Mouse (Mus musculus) embryonic facial prominence, embryonic 10.5 days (tissue): ENCODE measurements around the gene Ndufc1. TPM values are rescaled to one million over a fixed set of nuclear protein-coding genes. Genes with fewer than 3 reads are reported as not detected.

Experiments used
- DNase-seq: peaks from one replicate; pipeline ENCODE4 v3.0.0-alpha.2; 2017; ENCODE audit warnings: low spot score
- H3K27ac ChIP-seq: fragments of 300-500 bp; sonication (generic); replicated peaks from 2 replicates; pipeline ENCODE4 v1.5.1; 2016; ENCODE audit warnings: mild to moderate bottlenecking
- H3K27me3 ChIP-seq: fragments of 300-500 bp; sonication (generic); replicated peaks from 2 replicates; pipeline ENCODE4 v1.6.1; 2016; ENCODE audit warnings: low read depth, mild to moderate bottlenecking; ENCODE audit not compliant: poor library complexity, severe bottlenecking
- H3K36me3 ChIP-seq: fragments of 300-500 bp; sonication (generic); replicated peaks from 2 replicates; pipeline ENCODE4 v1.6.1; 2016; ENCODE audit warnings: mild to moderate bottlenecking, moderate library complexity
- H3K4me1 ChIP-seq: fragments of 300-500 bp; sonication (generic); 2 replicates; pipeline ENCODE4 v1.6.1; 2016
- H3K4me3 ChIP-seq: fragments of 300-500 bp; sonication (generic); 2 replicates; pipeline ENCODE4 v1.5.1; 2016; ENCODE audit warnings: mild to moderate bottlenecking, moderate library complexity
- H3K9me3 ChIP-seq: fragments of 300-500 bp; sonication (generic); 2 replicates; pipeline ENCODE4 v1.6.1; 2016; ENCODE audit warnings: mild to moderate bottlenecking
- WGBS: fragments of 180-500 bp; shearing (Covaris S2); methylation state at CpG from one replicate; pipeline ENCODE4 v1.1.7; 2016; 5-methylcytosine and 5-hydroxymethylcytosine counted together
- polyA plus RNA-seq: library from polyadenylated mRNA; unstranded; fragments of >200 nt; fragmentation: Nextera tagmentation; extraction: Ambion mirVana; gene quantifications from 2 replicates; pipeline ENCODE4 v1.2.1, GENCODE M21; 2016

Gene Ndufc1
- polyA plus RNA-seq, 1 experiment from 2014 or later = 663 TPM

- WGBS = 86% methylated on average over 19 of the region's 19 CpGs
- no peak overlapping the region for H3K27ac ChIP-seq
- H3K36me3 ChIP-seq = no peaks in the 10 kb centered on the region
- peaks cover 7% of the 10 kb centered on the region; the same call in 1 of the 2 replicates for H3K4me1 ChIP-seq
- H3K4me3 ChIP-seq = no peak overlapping the region
- no peaks in the 10 kb centered on the region for H3K9me3 ChIP-seq
- peak; percentile 36 for DNase-seq
- H3K27me3 ChIP-seq = no peaks in the 10 kb centered on the region
These were observed 33.2 kb downstream of the Ndufc1 start for GRCm38 (mm10) chr3:51375307-51376265.

- DNase-seq = no peak
- H3K4me3 ChIP-seq = no peak overlapping the region
- peaks cover 6% of the 10 kb centered on the region; the same call in 1 of the 2 replicates for H3K4me1 ChIP-seq
- no peak overlapping the region for H3K27ac ChIP-seq
- no peaks in the 10 kb centered on the region for H3K27me3 ChIP-seq
- H3K9me3 ChIP-seq = no peaks in the 10 kb centered on the region
- H3K36me3 ChIP-seq = no peaks in the 10 kb centered on the region
- WGBS = 76% methylated on average over 5 of the region's 5 CpGs
These were observed 35.2 kb downstream of the Ndufc1 start for GRCm38 (mm10) chr3:51373544-51373943.

DNA sequence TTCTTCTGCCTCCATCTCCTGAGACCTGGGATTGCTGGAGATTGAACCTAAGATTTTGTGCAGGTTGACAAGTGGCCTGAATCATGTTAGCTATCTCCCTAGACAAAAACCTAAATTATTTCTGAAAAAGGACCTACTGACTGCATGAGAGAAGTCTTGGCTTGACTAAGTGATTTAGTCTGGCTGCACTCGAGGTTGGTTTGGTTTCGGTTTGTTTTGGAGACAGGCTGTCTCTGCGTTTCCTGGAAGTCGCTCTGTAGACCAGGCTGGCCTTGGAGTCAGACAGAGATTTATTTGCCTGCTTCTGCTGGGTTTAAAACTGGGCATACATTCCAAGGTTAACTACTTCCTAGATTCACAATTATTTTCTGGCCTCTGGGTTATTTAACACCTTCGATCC lies 35.9 kb downstream of the Ndufc1 start:
- Histone ChIP-seq H3K27ac (no peak overlapping the region), H3K9me3 (no peaks in the 10 kb centered on the region), H3K27me3 (no peaks in the 10 kb centered on the region), H3K4me3 (no peak overlapping the region), H3K36me3 (no peaks in the 10 kb centered on the region), H3K4me1 (no peaks in the 10 kb centered on the region)
- 81% methylated on average over 5 of the region's 5 CpGs for WGBS
- DNase-seq = no peak

DNA sequence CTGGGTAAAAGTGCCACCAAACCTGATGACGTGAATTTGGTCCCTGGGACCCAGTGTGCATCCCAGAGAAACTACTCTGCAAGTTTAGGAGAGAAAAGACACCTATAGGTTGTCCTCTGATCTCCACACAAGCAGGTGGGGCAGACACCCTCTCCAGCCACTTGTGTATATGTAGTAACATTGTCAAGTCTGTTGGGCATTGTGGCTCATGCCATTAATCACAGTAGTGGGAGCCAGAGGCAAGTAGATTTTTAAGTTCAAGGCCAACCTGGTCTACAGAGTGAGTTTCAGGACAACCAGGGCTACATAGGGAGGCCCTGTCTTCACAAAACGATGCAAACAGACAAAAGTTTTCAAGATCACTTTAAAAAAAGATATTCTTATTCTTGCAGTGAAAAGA lies 37.0 kb downstream of the Ndufc1 start:
- no peak overlapping the region for H3K27ac ChIP-seq
- no peaks in the 10 kb centered on the region for H3K27me3 ChIP-seq
- no peak overlapping the region for H3K4me3 ChIP-seq
- no peaks in the 10 kb centered on the region for H3K4me1 ChIP-seq
- 68% methylated on average over 2 of the region's 2 CpGs for WGBS
- H3K9me3 ChIP-seq = no peaks in the 10 kb centered on the region
- DNase-seq = no peak
- no peaks in the 10 kb centered on the region for H3K36me3 ChIP-seq

DNA sequence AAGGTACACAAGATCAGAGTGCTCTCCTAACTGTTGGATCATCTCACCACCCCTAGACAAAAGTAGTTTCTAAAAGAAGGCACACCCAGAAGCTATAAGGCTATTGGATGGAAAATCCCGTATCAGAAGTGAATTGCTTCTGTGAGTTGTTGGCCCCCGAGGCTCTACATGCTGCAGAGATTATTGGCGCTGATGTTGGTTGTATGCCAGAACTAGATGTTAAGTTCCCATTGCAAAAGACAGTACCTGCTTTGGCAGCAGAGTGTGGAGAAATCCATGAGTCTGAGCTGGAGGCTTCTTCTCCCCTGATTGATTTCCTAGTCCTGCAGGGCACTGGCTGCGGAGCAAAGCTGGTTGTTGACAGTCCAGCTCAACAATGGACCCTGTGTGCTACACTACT lies 40.8 kb downstream of the Ndufc1 start:
- H3K9me3 ChIP-seq = no peaks in the 10 kb centered on the region
- H3K27ac ChIP-seq = no peak overlapping the region
- 85% methylated on average over 4 of the region's 4 CpGs for WGBS
- H3K4me1 ChIP-seq = peaks cover 14% of the 10 kb centered on the region
- peaks cover 23% of the 10 kb centered on the region for H3K27me3 ChIP-seq
- H3K4me3 ChIP-seq = no peak overlapping the region
- H3K36me3 ChIP-seq = no peaks in the 10 kb centered on the region
- no peak for DNase-seq

DNA sequence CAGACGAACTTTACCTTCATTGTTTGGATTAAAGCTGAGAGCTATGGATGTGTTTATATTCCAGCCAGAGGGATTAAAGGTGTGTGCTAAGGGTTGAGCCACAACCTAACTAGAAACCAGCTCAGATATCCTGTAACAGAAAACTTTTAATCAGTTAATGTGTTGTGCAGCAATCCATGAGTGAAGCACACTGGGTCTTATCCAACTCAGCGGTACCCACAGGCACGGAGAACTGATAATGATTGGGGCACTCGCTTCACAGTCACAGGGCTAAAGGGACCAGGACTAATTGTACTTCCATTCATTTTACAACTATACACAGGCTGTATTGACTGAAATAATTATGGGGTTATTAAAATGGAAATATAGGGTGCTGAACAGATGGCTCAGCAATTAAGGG lies 41.9 kb downstream of the Ndufc1 start:
- Histone ChIP-seq H3K4me3 (no peak overlapping the region), H3K4me1 (peaks cover 14% of the 10 kb centered on the region), H3K27me3 (peaks cover 26% of the 10 kb centered on the region), H3K9me3 (no peaks in the 10 kb centered on the region), H3K27ac (no peak overlapping the region), H3K36me3 (no peaks in the 10 kb centered on the region)
- DNase-seq = no peak
- WGBS = 74% methylated on average over 4 of the region's 4 CpGs

DNA sequence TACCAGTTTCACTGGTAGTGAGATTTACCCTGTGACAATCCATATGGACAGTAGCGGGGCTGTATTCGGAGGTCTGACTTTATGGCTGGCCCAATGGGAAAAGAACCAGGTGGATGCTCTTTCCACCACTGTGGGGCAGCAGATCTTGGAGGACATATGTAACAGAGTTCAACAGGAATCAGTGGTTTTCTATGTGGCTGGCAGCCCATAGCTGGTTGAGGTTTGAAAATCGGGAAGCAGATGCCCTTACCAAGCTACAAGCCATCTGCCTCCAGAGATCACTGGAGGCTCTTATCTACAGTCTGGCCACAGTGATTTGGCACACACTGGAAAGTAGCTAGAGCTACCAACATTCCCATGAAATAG lies 43.3 kb downstream of the Ndufc1 start:
- DNase-seq = no peak
- peak overlapping the region; percentile 63 for H3K4me3 ChIP-seq
- 19% methylated on average over 3 of the region's 3 CpGs for WGBS
- peak overlapping the region; percentile 67; the same call in 1 of the 2 replicates for H3K27ac ChIP-seq
- H3K4me1 ChIP-seq = peaks cover 23% of the 10 kb centered on the region
- H3K27me3 ChIP-seq = peaks cover 30% of the 10 kb centered on the region
- no peaks in the 10 kb centered on the region for H3K9me3 ChIP-seq
- H3K36me3 ChIP-seq = no peaks in the 10 kb centered on the region

GRCm38 (mm10) chr3:51364703-51365516 lies 43.9 kb downstream of the Ndufc1 start:
- peak overlapping the region; percentile 67 for H3K27ac ChIP-seq
- H3K36me3 ChIP-seq = no peaks in the 10 kb centered on the region
- 6% methylated on average over 31 of the region's 31 CpGs for WGBS
- H3K27me3 ChIP-seq = peaks cover 30% of the 10 kb centered on the region
- peaks cover 24% of the 10 kb centered on the region for H3K4me1 ChIP-seq
- no peaks in the 10 kb centered on the region for H3K9me3 ChIP-seq
- H3K4me3 ChIP-seq = peak overlapping the region; percentile 63
- DNase-seq = peak; percentile 80

DNA sequence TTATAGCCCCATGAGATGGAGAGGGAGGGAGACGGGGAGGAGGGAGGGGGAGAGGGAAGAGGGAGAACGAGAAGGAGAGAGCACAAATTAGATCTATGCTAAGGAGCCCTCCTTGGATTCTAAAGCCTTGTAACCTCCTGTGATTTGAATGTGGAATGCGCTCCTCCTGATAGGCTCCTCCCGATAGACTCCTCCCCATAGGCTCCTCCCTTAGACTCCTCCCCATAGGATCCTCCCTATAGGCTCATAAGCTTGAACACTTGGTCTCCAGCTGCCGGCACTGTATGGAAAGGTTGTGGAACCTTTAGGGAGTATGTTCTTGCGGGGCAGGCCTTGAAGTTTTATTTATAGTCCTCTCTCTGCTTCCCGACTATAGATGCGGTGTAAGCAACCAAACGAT lies 47.7 kb downstream of the Ndufc1 start:
- Histone ChIP-seq H3K4me1 (peaks cover 34% of the 10 kb centered on the region), H3K27me3 (peaks cover 26% of the 10 kb centered on the region), H3K36me3 (no peaks in the 10 kb centered on the region), H3K9me3 (no peaks in the 10 kb centered on the region), H3K4me3 (peak overlapping the region; percentile 36; the same call in 1 of the 2 replicates), H3K27ac (no peak overlapping the region)
- WGBS = 21% methylated on average over 9 of the region's 9 CpGs
- peak; percentile 29 for DNase-seq

GRCm38 (mm10) chr3:51359558-51360307 lies 49.1 kb downstream of the Ndufc1 start:
- Histone ChIP-seq H3K9me3 (no peaks in the 10 kb centered on the region), H3K36me3 (no peaks in the 10 kb centered on the region), H3K4me3 (peak overlapping the region; percentile 78), H3K27ac (no peak overlapping the region), H3K4me1 (peaks cover 25% of the 10 kb centered on the region), H3K27me3 (peaks cover 22% of the 10 kb centered on the region)
- peak; percentile 39 for DNase-seq
- 13% methylated on average over 14 of the region's 14 CpGs for WGBS

- Histone ChIP-seq H3K27me3 (peaks cover 14% of the 10 kb centered on the region), H3K36me3 (no peaks in the 10 kb centered on the region), H3K4me1 (peaks cover 20% of the 10 kb centered on the region), H3K9me3 (no peaks in the 10 kb centered on the region), H3K27ac (peak overlapping the region; percentile 76), H3K4me3 (peak overlapping the region; percentile 78)
- peak; percentile 92 for DNase-seq
- WGBS = under 1% methylated on average over 50 of the region's 50 CpGs
These were observed 49.9 kb downstream of the Ndufc1 start for GRCm38 (mm10) chr3:51358660-51359557.
